Mouse (Mus musculus) lung, adult 2 months (tissue): ENCODE data around the gene Fip1l1.

Experiments used
- CTCF ChIP-seq: fragments of 200-500 bp; IDR thresholded peaks from 2 replicates; pipeline ENCODE4 v1.5.1; 2011; ENCODE audit warnings: mild to moderate bottlenecking, low read length, control low read depth; ENCODE audit not compliant: insufficient read depth
- POLR2A ChIP-seq: fragments of 200-500 bp; IDR thresholded peaks from 2 replicates; pipeline ENCODE4 v1.6.1; 2011; ENCODE audit warnings: low read depth, mild to moderate bottlenecking, control low read depth, low read length, borderline replicate concordance; ENCODE audit errors: extremely low read depth

DNA sequence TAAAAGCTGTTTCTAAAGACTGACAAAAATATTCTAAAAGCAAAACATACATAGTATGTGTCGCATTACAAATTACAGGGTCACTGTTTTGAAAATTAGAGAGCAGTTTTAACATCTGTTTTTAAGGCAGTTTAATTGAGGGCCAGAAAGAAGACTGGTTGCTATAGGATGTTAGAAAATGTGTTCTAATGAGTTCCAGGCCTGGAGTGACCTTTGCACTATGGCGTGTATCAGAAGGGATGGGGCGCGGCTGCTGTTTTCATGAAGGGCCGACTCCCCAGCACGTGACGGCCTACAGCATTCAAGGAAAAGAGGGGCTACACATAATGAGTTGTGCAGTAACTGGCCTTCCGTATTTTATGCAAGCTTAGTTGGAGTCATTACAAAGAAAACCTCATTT is 57.9 kb downstream of the Fip1l1 start:
- TF ChIP-seq CTCF (no peak), POLR2A (no peak)
